ENCODE assay signal across 16 mouse cellular contexts in the genomic region with DNA sequence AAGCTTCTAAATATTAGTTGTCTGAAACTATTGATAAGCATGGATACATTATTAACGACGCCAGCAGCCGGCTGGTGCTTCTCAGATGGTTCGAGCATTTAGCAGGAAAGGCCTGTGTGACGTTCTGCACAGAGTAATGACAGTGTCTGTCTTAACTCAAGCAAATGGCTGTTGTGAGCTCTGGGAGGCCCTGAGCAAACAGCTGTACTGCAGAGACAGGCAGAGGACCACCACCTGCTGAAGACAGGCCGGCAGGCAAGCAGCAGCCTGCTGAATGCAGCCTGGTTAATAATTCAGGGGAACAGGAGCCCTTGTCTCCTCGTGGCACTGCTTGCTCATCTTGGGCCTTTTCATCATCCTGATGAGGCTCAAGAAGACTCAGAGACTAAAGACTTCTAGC.
"Had no signal": no experiment of that assay in that cellular context is flagged by ENCODE, and none has a peak within 500 bp of the region (broad histone marks: within the 10 kb centered on the region; RNA-seq: fewer than 3 reads in every experiment).

No protein-coding gene starts in this region.

- H3K9ac ChIP-seq: liver, postnatal 0 days; lung, embryonic 15.5 days; midbrain, embryonic 13.5 days; midbrain, embryonic 15.5 days; neural tube, embryonic 12.5 days had no signal

- DNase-seq: liver, postnatal 0 days; lung, adult 2 months; lung, postnatal 14 days; lung, postnatal 36 days; right cerebral cortex, postnatal 14 days; thymus, adult 2 months; thymus, postnatal 25 days; thymus, postnatal 4 days had no signal

- H3K4me2 ChIP-seq: lung, embryonic 15.5 days; midbrain, embryonic 11.5 days; midbrain, embryonic 13.5 days; midbrain, embryonic 15.5 days; neural tube, embryonic 12.5 days had no signal

- H3K4me1 ChIP-seq: lung, embryonic 15.5 days; megakaryocyte, embryonic 14.5 days; midbrain, embryonic 13.5 days; midbrain, embryonic 15.5 days; neural tube, embryonic 12.5 days had no signal

- H3K27ac ChIP-seq: lung, embryonic 15.5 days; macrophage; midbrain, embryonic 13.5 days; midbrain, embryonic 15.5 days; neural tube, embryonic 12.5 days had no signal

- ATAC-seq: liver, postnatal 0 days; lung, postnatal 0 days; midbrain, embryonic 13.5 days; midbrain, embryonic 15.5 days had no signal

- H3K36me3 ChIP-seq: lung, embryonic 15.5 days; midbrain, embryonic 13.5 days; midbrain, embryonic 15.5 days; neural tube, embryonic 12.5 days had no signal

- H3K27me3 ChIP-seq: lung, embryonic 15.5 days; megakaryocyte, embryonic 14.5 days; midbrain, embryonic 13.5 days; midbrain, embryonic 15.5 days; neural tube, embryonic 12.5 days had no signal

- H3K9me3 ChIP-seq: lung, embryonic 15.5 days; midbrain, embryonic 13.5 days; midbrain, embryonic 15.5 days; neural tube, embryonic 12.5 days had no signal

- H3K4me3 ChIP-seq: lung, embryonic 15.5 days; megakaryocyte, embryonic 14.5 days; midbrain, embryonic 13.5 days; midbrain, embryonic 15.5 days; neural tube, embryonic 12.5 days had no signal
